Mouse (Mus musculus) CH12.LX (cell line): ENCODE measurements around the gene Hist1h1b. TPM values are rescaled to one million over a fixed set of nuclear protein-coding genes. Genes with fewer than 3 reads are reported as not detected.

ENCODE experiments used
- DNase-seq: peaks from one replicate; pipeline ENCODE4 v3.0.0-alpha.2; 2013; ENCODE audit errors: extremely low read depth
- H3K27ac ChIP-seq: 2 replicates; pipeline ENCODE4 v1.5.1; 2012; ENCODE audit warnings: low read depth, mild to moderate bottlenecking, control low read depth, moderate library complexity; ENCODE audit not compliant: insufficient read depth
- H3K27me3 ChIP-seq: replicated peaks from 2 replicates; pipeline ENCODE3; 2012; ENCODE audit warnings: inconsistent platforms
- H3K36me3 ChIP-seq, 2 experiments: replicated peaks in 1 of 2; 2 replicates each; pipeline versions ENCODE3 to v1.6.1; 2012; ENCODE audit warnings: inconsistent platforms in 1 of 2, low read length in 1 of 2, mild to moderate bottlenecking in 1 of 2, mixed read lengths in 1 of 2, moderate library complexity in 1 of 2; ENCODE audit not compliant: control insufficient read depth in 1 of 2, insufficient read depth in 1 of 2
- H3K4me1 ChIP-seq, 2 experiments: 2 replicates each; pipeline ENCODE4 v1.6.1; 2012; ENCODE audit warnings: inconsistent platforms in 1 of 2, moderate library complexity in 1 of 2; ENCODE audit not compliant: insufficient read depth in 2 of 2, control insufficient read depth in 1 of 2
- H3K4me2 ChIP-seq: 2 replicates; pipeline ENCODE4 v1.6.1; 2012; ENCODE audit warnings: low read depth, mild to moderate bottlenecking, control low read depth; ENCODE audit not compliant: poor library complexity, insufficient read depth, severe bottlenecking
- H3K4me3 ChIP-seq, 3 experiments: fragments of 150-350 bp in 1 of 3; sonication (generic) in 1 of 3; replicated peaks in 1 of 3; 2 replicates each; pipeline versions ENCODE3 to v1.5.1; 2011 to 2012; ENCODE audit warnings: low read depth in 2 of 3, low read length in 2 of 3, mild to moderate bottlenecking in 2 of 3, moderate library complexity in 2 of 3, control low read depth in 1 of 3, improper control_type of control experiment in 1 of 3, inconsistent platforms in 1 of 3, mixed read lengths in 1 of 3; ENCODE audit not compliant: poor library complexity in 1 of 3
- H3K79me2 ChIP-seq: replicated peaks from 2 replicates; pipeline ENCODE4 v1.6.1; 2012; ENCODE audit warnings: mild to moderate bottlenecking, moderate library complexity; ENCODE audit not compliant: control insufficient read depth, poor library complexity, insufficient read depth, severe bottlenecking; ENCODE audit errors: extremely low read depth
- H3K9ac ChIP-seq: 2 replicates; pipeline ENCODE4 v1.6.1; 2012; ENCODE audit warnings: low read depth, mild to moderate bottlenecking, control low read depth, moderate library complexity; ENCODE audit not compliant: insufficient read depth
- H3K9me3 ChIP-seq: replicated peaks from 2 replicates; pipeline ENCODE3; 2012; ENCODE audit warnings: low read length, inconsistent platforms, mixed read lengths
- CTCF ChIP-seq, 2 experiments: IDR thresholded peaks in 1 of 2; conservative IDR thresholded peaks in 1 of 2; 2 replicates each; pipeline ENCODE4 v1.5.1; 2011 to 2012; ENCODE audit warnings: low read depth in 2 of 2, low read length in 2 of 2, improper control_type of control experiment in 1 of 2, inconsistent platforms in 1 of 2, mild to moderate bottlenecking in 1 of 2, moderate library complexity in 1 of 2
- ETS1 ChIP-seq: conservative IDR thresholded peaks from 2 replicates; pipeline ENCODE4 v1.6.1; 2012; ENCODE audit warnings: low read depth, mild to moderate bottlenecking, inconsistent platforms, low read length, improper control_type of control experiment, moderate library complexity
- NRF1 ChIP-seq: IDR thresholded peaks from 2 replicates; pipeline ENCODE4 v1.6.1; 2014; ENCODE audit warnings: low read depth, mild to moderate bottlenecking, inconsistent platforms, low read length, improper control_type of control experiment, moderate library complexity
- dilution Hi-C: fragments of 300-500 bp; cut with MboI; formaldehyde crosslinking; loops from 2 replicates; pipeline ENCODE4 v1.14.3; 2020; ENCODE audit warnings: low sequenced_read_pairs; ENCODE audit not compliant: extremely low pct_unique_long_range_greater_than_20kb, extremely low pct_ligation_motif_present
- in situ Hi-C: fragments of 300-500 bp; cut with MboI; formaldehyde crosslinking; loops from 3 replicates; pipeline ENCODE4 v1.14.3; 2019; ENCODE audit warnings: low sequenced_read_pairs, low pct_ligation_motif_present, low pct_unique_long_range_greater_than_20kb, mixed read lengths
- polyA plus RNA-seq: library from polyadenylated mRNA; unstranded; fragments of >175 nt; gene quantifications from 2 replicates; pipeline ENCODE4 v1.2.1, GENCODE M21; 2012; ENCODE audit warnings: low read depth; ENCODE audit not compliant: insufficient read length
- total RNA-seq, 2 experiments: library from RNA; depleted of rRNA; stranded (reverse); fragments of 300-350 nt in 1 of 2; fragments of >200 nt in 1 of 2; gene quantifications; 2 replicates each; pipeline ENCODE4 v1.2.3; 2012 to 2014

Hist1h1b gene
- total and polyA plus RNA-seq, 3 experiments = 1.9 to 1,032 (median 16.6) TPM

GRCm38 (mm10) chr13:21733466-21733865, 47.0 kb downstream of the Hist1h1b start:
- peak overlapping the region; percentile 27 for H3K27ac ChIP-seq
- no peaks in the 10 kb centered on the region for H3K79me2 ChIP-seq
- peak; percentile 61 for DNase-seq
- in situ Hi-C loops = loop anchor here (25.0 kb wide), 1 partner anchor 1829 kb away; the partner anchor contains the start of genes Hist1h1d, Hist1h2ad, Hist1h2ae and Hist1h2bf
- H3K36me3 ChIP-seq = no peaks in the 10 kb centered on the region
- no peak overlapping the region for H3K4me2 ChIP-seq
- no peak overlapping the region for H3K4me3 ChIP-seq
- dilution Hi-C loops = no loop called here
- H3K4me1 ChIP-seq = peaks cover 7 to 26% of the 10 kb centered on the region in 2 experiments; a peak in 3 of 4 replicates
- H3K9me3 ChIP-seq = no peaks in the 10 kb centered on the region
- TF ChIP-seq CTCF (conservative IDR thresholded peaks at IDR 0.05 in 1 of 2, IDR thresholded peaks at IDR 0.05 in 1 of 2; ENCODE audit: low read depth in 2 of 2, low read length in 2 of 2) = peak in 1 of 2 experiments; percentile 44; a peak in 2 of 4 replicates
- TF ChIP-seq NRF1 = no peak
- no peak for TF ChIP-seq ETS1
- no peak overlapping the region for H3K9ac ChIP-seq
- no peaks in the 10 kb centered on the region for H3K27me3 ChIP-seq

Other genes with a start within 250 kb of the Hist1h1b start
Only the 20 nearest of the 29 such genes appear.
- gene Olfr1361, start 117.2 kb downstream of the Hist1h1b start, total RNA-seq (2012; rRNA removed) = not detected in 2 replicates
- gene Olfr1361, start 117.2 kb downstream of the Hist1h1b start, total RNA-seq (2014; rRNA removed) = not detected in 2 replicates
- gene Olfr1361, start 117.2 kb downstream of the Hist1h1b start, polyA plus RNA-seq = not detected in 2 replicates
- not detected in 2 replicates for gene Olfr1360, start 103.2 kb downstream of the Hist1h1b start, total RNA-seq (2012; rRNA removed)
- not detected in 2 replicates for gene Olfr1360, start 103.2 kb downstream of the Hist1h1b start, total RNA-seq (2014; rRNA removed)
- not detected in 2 replicates for gene Olfr1360, start 103.2 kb downstream of the Hist1h1b start, polyA plus RNA-seq
- gene Olfr1359, start 82.5 kb downstream of the Hist1h1b start, total RNA-seq (2012; rRNA removed) = not detected in 2 replicates
- gene Olfr1359, start 82.5 kb downstream of the Hist1h1b start, total RNA-seq (2014; rRNA removed) = not detected in 2 replicates
- gene Olfr1359, start 82.5 kb downstream of the Hist1h1b start, polyA plus RNA-seq = not detected in 2 replicates
- 897 and 953 TPM in 2 replicates for gene Hist1h2bl, start 64.5 kb downstream of the Hist1h1b start, total RNA-seq (2012; rRNA removed)
- gene Hist1h2bl, start 64.5 kb downstream of the Hist1h1b start, total RNA-seq (2014; rRNA removed) = 16.0 and 18.1 TPM in 2 replicates
- gene Hist1h2bl, start 64.5 kb downstream of the Hist1h1b start, polyA plus RNA-seq = 1.7 and 3.8 TPM in 2 replicates
- 839 and 880 TPM in 2 replicates for gene Hist1h2ai, start 64.2 kb downstream of the Hist1h1b start, total RNA-seq (2012; rRNA removed)
- gene Hist1h2ai, start 64.2 kb downstream of the Hist1h1b start, total RNA-seq (2014; rRNA removed) = 3.9 and 6.3 TPM in 2 replicates
- gene Hist1h2ai, start 64.2 kb downstream of the Hist1h1b start, polyA plus RNA-seq = not detected in 2 replicates
- gene Hist1h3h, start 63.0 kb downstream of the Hist1h1b start, total RNA-seq (2012; rRNA removed) = 1,605 and 1,657 TPM in 2 replicates
- gene Hist1h3h, start 63.0 kb downstream of the Hist1h1b start, total RNA-seq (2014; rRNA removed) = 18.2 and 21.7 TPM in 2 replicates
- 9.5 and 18.6 TPM in 2 replicates for gene Hist1h3h, start 63.0 kb downstream of the Hist1h1b start, polyA plus RNA-seq
- gene Hist1h2bm, start 58.6 kb downstream of the Hist1h1b start, total RNA-seq (2012; rRNA removed) = 1,752 and 1,804 TPM in 2 replicates
- gene Hist1h2bm, start 58.6 kb downstream of the Hist1h1b start, total RNA-seq (2014; rRNA removed) = 25.7 and 36.0 TPM in 2 replicates
- gene Hist1h2bm, start 58.6 kb downstream of the Hist1h1b start, polyA plus RNA-seq = 0.87 TPM in 1 of 2 replicates, not detected in the other
- 936 and 984 TPM in 2 replicates for gene Hist1h4j, start 45.6 kb downstream of the Hist1h1b start, total RNA-seq (2012; rRNA removed)
- 18.5 and 27.8 TPM in 2 replicates for gene Hist1h4j, start 45.6 kb downstream of the Hist1h1b start, total RNA-seq (2014; rRNA removed)
- gene Hist1h4j, start 45.6 kb downstream of the Hist1h1b start, polyA plus RNA-seq = 1.1 and 1.8 TPM in 2 replicates
- 3,228 and 4,319 TPM in 2 replicates for gene Hist1h4k, start 30.1 kb downstream of the Hist1h1b start, total RNA-seq (2012; rRNA removed)
- gene Hist1h4k, start 30.1 kb downstream of the Hist1h1b start, total RNA-seq (2014; rRNA removed) = 15.2 and 25.4 TPM in 2 replicates
- gene Hist1h4k, start 30.1 kb downstream of the Hist1h1b start, polyA plus RNA-seq = 5.6 and 13.2 TPM in 2 replicates
- 1,024 and 1,125 TPM in 2 replicates for gene Hist1h2ak, start 26.8 kb downstream of the Hist1h1b start, total RNA-seq (2012; rRNA removed)
- 7.3 and 16.6 TPM in 2 replicates for gene Hist1h2ak, start 26.8 kb downstream of the Hist1h1b start, total RNA-seq (2014; rRNA removed)
- gene Hist1h2ak, start 26.8 kb downstream of the Hist1h1b start, polyA plus RNA-seq = 1.8 and 6.2 TPM in 2 replicates
- 1,563 and 1,639 TPM in 2 replicates for gene Hist1h2bn, start 26.5 kb downstream of the Hist1h1b start, total RNA-seq (2012; rRNA removed)
- 16.5 and 24.0 TPM in 2 replicates for gene Hist1h2bn, start 26.5 kb downstream of the Hist1h1b start, total RNA-seq (2014; rRNA removed)
- gene Hist1h2bn, start 26.5 kb downstream of the Hist1h1b start, polyA plus RNA-seq = 2.6 and 3.1 TPM in 2 replicates
- gene Hist1h3i, start 2.7 kb upstream of the Hist1h1b start, total RNA-seq (2012; rRNA removed) = 797 and 828 TPM in 2 replicates
- 7.7 and 21.2 TPM in 2 replicates for gene Hist1h3i, start 2.7 kb upstream of the Hist1h1b start, total RNA-seq (2014; rRNA removed)
- gene Hist1h3i, start 2.7 kb upstream of the Hist1h1b start, polyA plus RNA-seq = 2.0 and 14.3 TPM in 2 replicates
- gene Hist1h2an, start 6.6 kb upstream of the Hist1h1b start, total RNA-seq (2012; rRNA removed) = 792 and 1,025 TPM in 2 replicates
- gene Hist1h2an, start 6.6 kb upstream of the Hist1h1b start, total RNA-seq (2014; rRNA removed) = 3.0 and 4.7 TPM in 2 replicates
- gene Hist1h2an, start 6.6 kb upstream of the Hist1h1b start, polyA plus RNA-seq = 7.1 TPM in 1 of 2 replicates, not detected in the other
- 476 and 510 TPM in 2 replicates for gene Hist1h2bp, start 6.8 kb upstream of the Hist1h1b start, total RNA-seq (2012; rRNA removed)
- gene Hist1h2bp, start 6.8 kb upstream of the Hist1h1b start, total RNA-seq (2014; rRNA removed) = 2.7 and 3.6 TPM in 2 replicates
- 0.60 and 1.3 TPM in 2 replicates for gene Hist1h2bp, start 6.8 kb upstream of the Hist1h1b start, polyA plus RNA-seq
- 1,881 and 2,257 TPM in 2 replicates for gene Hist1h2bq, start 29.6 kb upstream of the Hist1h1b start, total RNA-seq (2012; rRNA removed)
- 17.1 and 32.4 TPM in 2 replicates for gene Hist1h2bq, start 29.6 kb upstream of the Hist1h1b start, total RNA-seq (2014; rRNA removed)
- 4.1 and 4.3 TPM in 2 replicates for gene Hist1h2bq, start 29.6 kb upstream of the Hist1h1b start, polyA plus RNA-seq
- gene Hist1h2ao, start 29.8 kb upstream of the Hist1h1b start, total RNA-seq (2012; rRNA removed) = not detected in 2 replicates
- not detected in 2 replicates for gene Hist1h2ao, start 29.8 kb upstream of the Hist1h1b start, total RNA-seq (2014; rRNA removed)
- 354 and 693 TPM in 2 replicates for gene Hist1h2ao, start 29.8 kb upstream of the Hist1h1b start, polyA plus RNA-seq
- gene Hist1h4m, start 31.1 kb upstream of the Hist1h1b start, total RNA-seq (2012; rRNA removed) = 18.2 and 20.8 TPM in 2 replicates
- gene Hist1h4m, start 31.1 kb upstream of the Hist1h1b start, total RNA-seq (2014; rRNA removed) = 1.6 TPM in 1 of 2 replicates, not detected in the other
- gene Hist1h4m, start 31.1 kb upstream of the Hist1h1b start, polyA plus RNA-seq = 0.70 and 12.8 TPM in 2 replicates
- gene Hist1h4n, start 51.6 kb upstream of the Hist1h1b start, total RNA-seq (2012; rRNA removed) = 4,939 and 5,322 TPM in 2 replicates
- 90.5 and 152 TPM in 2 replicates for gene Hist1h4n, start 51.6 kb upstream of the Hist1h1b start, total RNA-seq (2014; rRNA removed)
- gene Hist1h4n, start 51.6 kb upstream of the Hist1h1b start, polyA plus RNA-seq = 6.4 TPM in 1 of 2 replicates, not detected in the other
- 2,938 and 2,951 TPM in 2 replicates for gene Hist1h2ap, start 52.9 kb upstream of the Hist1h1b start, total RNA-seq (2012; rRNA removed)
- gene Hist1h2ap, start 52.9 kb upstream of the Hist1h1b start, total RNA-seq (2014; rRNA removed) = 50.8 and 66.8 TPM in 2 replicates
- 383 and 447 TPM in 2 replicates for gene Hist1h2ap, start 52.9 kb upstream of the Hist1h1b start, polyA plus RNA-seq
- 1,633 and 2,083 TPM in 2 replicates for gene Hist1h2br, start 53.1 kb upstream of the Hist1h1b start, total RNA-seq (2012; rRNA removed)
- 9.4 and 19.7 TPM in 2 replicates for gene Hist1h2br, start 53.1 kb upstream of the Hist1h1b start, total RNA-seq (2014; rRNA removed)
- gene Hist1h2br, start 53.1 kb upstream of the Hist1h1b start, polyA plus RNA-seq = 4.1 and 4.2 TPM in 2 replicates